Mouse (Mus musculus): Measurements from ENCODE around the gene Nfkb1.

The Nfkb1 gene

DNA sequence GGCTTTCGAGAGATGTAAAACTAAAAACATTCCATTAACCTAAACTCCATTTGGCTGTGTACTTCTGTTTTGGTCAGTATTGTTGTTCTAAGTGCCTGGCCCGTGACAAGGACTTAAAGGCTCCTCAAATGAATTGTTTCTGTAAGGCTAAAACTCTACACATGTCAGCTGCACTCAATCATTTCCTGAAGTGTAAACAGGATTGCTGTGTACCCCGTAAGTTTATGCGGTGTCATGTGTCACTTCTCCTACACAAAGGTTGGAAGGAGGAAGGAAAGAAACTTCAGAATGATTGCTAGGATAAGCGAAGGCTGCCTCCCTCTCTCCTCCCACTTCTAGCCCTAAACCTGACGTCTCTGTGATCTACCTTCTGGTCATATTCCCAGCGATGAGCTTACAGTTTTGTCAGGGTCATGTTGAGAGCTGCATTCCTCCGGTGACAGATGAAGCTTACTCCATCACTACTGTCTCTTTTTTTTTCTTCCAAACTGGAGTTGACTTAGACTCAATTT is 10.0 kb downstream of the Nfkb1 start:
- Histone ChIP-seq H3K4me1 (replicated peaks; ENCODE audit: low read depth, low read length) (peaks cover 22% of the 10 kb centered on the region), H3K27me3 (ENCODE audit: insufficient read depth, low read length) (no peaks in the 10 kb centered on the region), H3K36me3 (ENCODE audit: insufficient read depth, low read length) (no peaks in the 10 kb centered on the region), H3K4me3 (replicated peaks; ENCODE audit: low read length) (no peak overlapping the region), H3K9me3 (ENCODE audit: low read length) (no peaks in the 10 kb centered on the region)
- no peak for TF ChIP-seq POU5F1 (IDR thresholded peaks at IDR 0.05; ENCODE audit: borderline replicate concordance, low read length)

DNA sequence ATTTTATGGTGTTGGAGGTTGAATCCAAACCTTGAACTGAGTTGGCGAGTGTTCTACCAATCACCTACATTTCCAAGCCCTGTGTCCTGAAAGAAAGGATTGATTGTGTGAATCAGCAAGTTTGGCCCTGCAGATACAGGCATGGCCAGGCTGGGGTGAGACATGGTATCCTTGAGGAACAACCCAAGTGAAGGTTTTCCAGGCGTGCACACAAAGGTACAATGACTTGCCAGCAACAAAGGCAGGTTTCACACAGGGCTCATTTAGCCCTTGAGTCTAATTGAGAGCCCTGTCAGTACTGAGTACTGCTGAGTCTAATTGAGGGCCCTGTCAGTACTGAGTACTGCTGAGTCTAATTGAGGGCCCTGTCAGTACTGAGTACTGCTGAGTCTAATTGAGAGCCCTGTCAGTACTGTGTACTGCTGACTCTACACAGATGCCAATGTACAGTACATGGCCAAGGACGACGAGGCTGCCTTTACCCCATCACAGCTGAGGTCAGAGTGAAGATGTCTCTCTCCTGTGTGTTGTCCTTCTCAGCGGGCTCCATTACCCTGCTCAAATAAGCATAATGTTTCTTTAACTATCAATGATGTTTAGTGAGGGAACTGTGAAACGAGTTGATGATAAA is 11.0 kb downstream of the Nfkb1 start:
- H3K9me3 ChIP-seq (ENCODE audit: low read length) = no peaks in the 10 kb centered on the region
- H3K4me1 ChIP-seq (replicated peaks; ENCODE audit: low read depth, low read length) = peaks cover 21% of the 10 kb centered on the region
- H3K27me3 ChIP-seq (ENCODE audit: insufficient read depth, low read length) = no peaks in the 10 kb centered on the region
- TF ChIP-seq POU5F1 (IDR thresholded peaks at IDR 0.05; ENCODE audit: borderline replicate concordance, low read length) = no peak
- no peak for TF ChIP-seq NANOG (IDR thresholded peaks at IDR 0.05; ENCODE audit: borderline replicate concordance, low read length)
- no peak for TF ChIP-seq CTCF (conservative IDR thresholded peaks at IDR 0.05; ENCODE audit: low read length)
- H3K36me3 ChIP-seq (ENCODE audit: insufficient read depth, low read length) = no peaks in the 10 kb centered on the region
- no peak overlapping the region for H3K4me3 ChIP-seq (replicated peaks; ENCODE audit: low read length)

DNA sequence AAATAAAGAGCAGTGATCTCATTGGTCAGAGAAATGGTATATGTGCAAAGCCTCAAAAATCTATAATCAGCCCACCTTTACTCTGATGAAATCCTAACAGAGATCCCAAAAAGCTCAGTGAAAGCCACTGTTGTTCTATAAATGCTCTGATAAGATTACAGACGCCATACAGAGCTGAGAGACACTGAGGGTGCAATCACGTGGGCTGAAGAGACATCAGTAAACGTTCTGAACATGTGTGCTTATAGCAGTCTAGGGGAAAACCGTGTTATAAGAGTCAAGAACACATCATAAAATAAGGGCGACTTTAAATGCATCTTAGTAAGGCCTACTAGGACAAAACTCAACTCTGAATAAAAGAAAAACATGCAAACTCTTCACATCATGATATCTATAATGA is 14.3 kb downstream of the Nfkb1 start:
- Histone ChIP-seq H3K4me1 (replicated peaks; ENCODE audit: low read depth, low read length) (peaks cover 8% of the 10 kb centered on the region), H3K27me3 (ENCODE audit: insufficient read depth, low read length) (no peaks in the 10 kb centered on the region), H3K36me3 (ENCODE audit: insufficient read depth, low read length) (no peaks in the 10 kb centered on the region), H3K4me3 (replicated peaks; ENCODE audit: low read length) (no peak overlapping the region), H3K9me3 (ENCODE audit: low read length) (no peaks in the 10 kb centered on the region)
- TF ChIP-seq CTCF (conservative IDR thresholded peaks at IDR 0.05; ENCODE audit: low read length) (no peak), POU5F1 (IDR thresholded peaks at IDR 0.05; ENCODE audit: borderline replicate concordance, low read length) (no peak), NANOG (IDR thresholded peaks at IDR 0.05; ENCODE audit: borderline replicate concordance, low read length) (no peak)

- H3K36me3 ChIP-seq (ENCODE audit: insufficient read depth, low read length) = no peaks in the 10 kb centered on the region
- no peaks in the 10 kb centered on the region for H3K9me3 ChIP-seq (ENCODE audit: low read length)
- peaks cover 6% of the 10 kb centered on the region for H3K4me1 ChIP-seq (replicated peaks; ENCODE audit: low read depth, low read length)
- no peaks in the 10 kb centered on the region for H3K27me3 ChIP-seq (ENCODE audit: insufficient read depth, low read length)
- H3K4me3 ChIP-seq (replicated peaks; ENCODE audit: low read length) = no peak overlapping the region
- TF ChIP-seq POU5F1 (IDR thresholded peaks at IDR 0.05; ENCODE audit: borderline replicate concordance, low read length) (no peak), NANOG (IDR thresholded peaks at IDR 0.05; ENCODE audit: borderline replicate concordance, low read length) (no peak), CTCF (conservative IDR thresholded peaks at IDR 0.05; ENCODE audit: low read length) (no peak)
Measured at GRCm38 (mm10) chr3:135676364-135676763, 15.0 kb downstream of the Nfkb1 start.

DNA sequence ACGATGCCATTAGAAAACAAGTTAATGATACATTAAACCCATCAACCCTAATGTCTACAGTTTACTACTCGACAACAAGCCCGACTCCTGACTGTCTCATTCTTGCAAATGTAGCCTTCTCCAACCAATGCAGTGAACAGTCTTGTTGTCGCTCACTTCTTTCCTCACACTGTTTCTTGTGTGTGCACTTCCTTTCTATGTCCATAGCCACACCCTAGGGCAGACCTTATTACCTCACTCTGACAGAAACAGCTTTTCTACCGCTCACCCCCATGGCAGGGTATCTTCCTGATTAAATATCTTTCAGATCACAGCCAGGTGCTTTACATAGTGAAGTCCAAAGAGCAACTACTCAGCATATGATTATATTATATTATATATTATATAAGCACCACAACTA is 15.9 kb downstream of the Nfkb1 start:
- no peaks in the 10 kb centered on the region for H3K27me3 ChIP-seq (ENCODE audit: insufficient read depth, low read length)
- TF ChIP-seq NANOG (IDR thresholded peaks at IDR 0.05; ENCODE audit: borderline replicate concordance, low read length) = no peak
- TF ChIP-seq CTCF (conservative IDR thresholded peaks at IDR 0.05; ENCODE audit: low read length) = no peak
- H3K4me1 ChIP-seq (replicated peaks; ENCODE audit: low read depth, low read length) = peaks cover 6% of the 10 kb centered on the region
- no peaks in the 10 kb centered on the region for H3K9me3 ChIP-seq (ENCODE audit: low read length)
- no peaks in the 10 kb centered on the region for H3K36me3 ChIP-seq (ENCODE audit: insufficient read depth, low read length)
- no peak overlapping the region for H3K4me3 ChIP-seq (replicated peaks; ENCODE audit: low read length)

DNA sequence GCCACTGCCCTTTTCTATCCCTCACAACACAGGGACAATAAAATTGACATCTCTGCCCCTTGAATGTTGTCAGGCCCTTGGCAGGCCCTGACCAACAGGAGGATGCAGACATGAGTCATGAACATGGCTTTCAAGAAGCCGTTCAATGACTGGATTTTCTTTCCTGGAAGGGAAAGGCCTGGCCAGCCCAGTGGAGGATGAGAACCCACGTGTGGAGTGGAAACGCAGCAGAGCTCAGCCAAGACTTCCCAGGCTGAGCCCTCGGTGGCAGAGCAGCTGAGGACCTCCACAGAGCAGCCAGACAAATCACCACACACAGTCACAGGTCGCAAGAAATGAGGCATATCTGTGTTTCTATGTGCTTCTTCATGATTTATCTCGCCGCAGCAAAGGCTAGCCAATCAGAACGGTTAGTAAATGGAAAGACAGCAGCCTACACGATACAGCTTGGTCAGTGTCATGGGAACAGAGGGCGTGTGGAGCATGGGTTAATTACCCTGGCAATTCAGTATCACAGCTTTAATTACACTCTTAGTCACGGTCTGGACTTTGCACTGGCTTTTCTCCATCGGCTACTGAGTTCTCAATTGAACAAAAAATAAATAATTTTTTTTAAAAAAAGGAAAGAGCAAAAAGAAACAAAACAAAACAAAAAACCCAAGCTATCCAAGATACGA is 16.5 kb downstream of the Nfkb1 start:
- H3K36me3 ChIP-seq (ENCODE audit: insufficient read depth, low read length) = no peaks in the 10 kb centered on the region
- no peak for TF ChIP-seq POU5F1 (IDR thresholded peaks at IDR 0.05; ENCODE audit: borderline replicate concordance, low read length)
- no peak for TF ChIP-seq NANOG (IDR thresholded peaks at IDR 0.05; ENCODE audit: borderline replicate concordance, low read length)
- no peak for TF ChIP-seq CTCF (conservative IDR thresholded peaks at IDR 0.05; ENCODE audit: low read length)
- H3K9me3 ChIP-seq (ENCODE audit: low read length) = no peaks in the 10 kb centered on the region
- no peak overlapping the region for H3K4me3 ChIP-seq (replicated peaks; ENCODE audit: low read length)
- peaks cover 6% of the 10 kb centered on the region for H3K4me1 ChIP-seq (replicated peaks; ENCODE audit: low read depth, low read length)
- H3K27me3 ChIP-seq (ENCODE audit: insufficient read depth, low read length) = no peaks in the 10 kb centered on the region

- Histone ChIP-seq H3K9me3 (ENCODE audit: low read length) (peaks cover 4% of the 10 kb centered on the region; the same call in 1 of the 2 replicates), H3K4me1 (replicated peaks; ENCODE audit: low read depth, low read length) (peaks cover 2% of the 10 kb centered on the region), H3K27me3 (ENCODE audit: insufficient read depth, low read length) (no peaks in the 10 kb centered on the region), H3K4me3 (replicated peaks; ENCODE audit: low read length) (no peak overlapping the region), H3K36me3 (ENCODE audit: insufficient read depth, low read length) (no peaks in the 10 kb centered on the region)
- TF ChIP-seq POU5F1 (IDR thresholded peaks at IDR 0.05; ENCODE audit: borderline replicate concordance, low read length) (no peak), CTCF (conservative IDR thresholded peaks at IDR 0.05; ENCODE audit: low read length) (no peak), NANOG (IDR thresholded peaks at IDR 0.05; ENCODE audit: borderline replicate concordance, low read length) (no peak)
Measured at GRCm38 (mm10) chr3:135673695-135674094, 17.7 kb downstream of the Nfkb1 start.

DNA sequence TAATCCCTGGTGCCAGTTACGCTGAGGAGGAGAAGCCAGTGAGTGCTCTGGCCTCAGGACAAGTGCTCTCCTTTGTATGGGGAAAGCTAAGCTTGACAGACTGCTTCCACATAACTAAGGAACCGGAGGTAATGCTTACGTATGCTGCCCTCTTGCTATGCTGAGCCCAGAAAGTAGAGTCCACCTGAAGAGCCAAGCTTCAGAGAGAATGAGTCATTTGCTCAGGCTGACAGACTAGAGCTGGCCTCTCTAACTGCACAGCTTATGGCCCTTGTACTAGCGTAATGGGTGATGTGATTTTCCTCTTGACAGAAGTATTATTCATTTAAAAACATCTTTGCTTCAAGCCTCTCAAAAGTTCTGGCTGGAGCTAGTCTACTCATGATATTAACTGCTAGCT is 18.3 kb downstream of the Nfkb1 start:
- Histone ChIP-seq H3K4me3 (replicated peaks; ENCODE audit: low read length) (no peak overlapping the region), H3K36me3 (ENCODE audit: insufficient read depth, low read length) (no peaks in the 10 kb centered on the region), H3K27me3 (ENCODE audit: insufficient read depth, low read length) (no peaks in the 10 kb centered on the region), H3K9me3 (ENCODE audit: low read length) (peaks cover 4% of the 10 kb centered on the region; the same call in 1 of the 2 replicates), H3K4me1 (replicated peaks; ENCODE audit: low read depth, low read length) (no peaks in the 10 kb centered on the region)
- no peak for TF ChIP-seq CTCF (conservative IDR thresholded peaks at IDR 0.05; ENCODE audit: low read length)
- no peak for TF ChIP-seq NANOG (IDR thresholded peaks at IDR 0.05; ENCODE audit: borderline replicate concordance, low read length)
- TF ChIP-seq POU5F1 (IDR thresholded peaks at IDR 0.05; ENCODE audit: borderline replicate concordance, low read length) = no peak
